Mouse (Mus musculus): Measurements from ENCODE around the gene Nr1d1. TPM values are rescaled to one million over a fixed set of nuclear protein-coding genes. Genes with fewer than 3 reads are reported as not detected.
A peak's percentile ranks its signal among the peaks of the same experiment; 100 is the strongest.

Gene Nr1d1
- polyA plus RNA-seq, 1 experiment from 2014 or later: 4.3 TPM

- 0% methylated on average over 65 of the region's 74 CpGs for WGBS
- H3K27me3 ChIP-seq: no peaks in the 10 kb centered on the region
Observed at GRCm38 (mm10) chr11:98795714-98796514, 20.8 kb upstream of the Nr1d1 start.

GRCm38 (mm10) chr11:98795015-98795713, 20.0 kb upstream of the Nr1d1 start, which contains the start of gene Msl1:
Gene Msl1, plus strand, starts transcription at chr11:98795516.
- Histone ChIP-seq H3K9me3 (no peaks in the 10 kb centered on the region), H3K4me2 (peak within 1 kb of the TSS; percentile 93)

More at GRCm38 (mm10) chr11:98795714-98796514, 20.8 kb upstream of the Nr1d1 start:
- peak overlapping the region; percentile 99 for H3K27ac ChIP-seq (replicated peaks)
- H3K4me3 ChIP-seq: peak overlapping the region; percentile 98
- H3K9me3 ChIP-seq: no peaks in the 10 kb centered on the region
- peaks cover 21% of the 10 kb centered on the region for H3K36me3 ChIP-seq
- H3K9ac ChIP-seq: peak overlapping the region; percentile 87
- ATAC-seq (ENCODE audit: low FRiP score, low read depth): peak; percentile 43
- peaks cover 32% of the 10 kb centered on the region for H3K4me1 ChIP-seq (replicated peaks)
- H3K4me2 ChIP-seq: peak overlapping the region; percentile 93

GRCm38 (mm10) chr11:98794469-98795014, 19.4 kb upstream of the Nr1d1 start:
- under 1% methylated on average over 21 of the region's 30 CpGs for WGBS
- Histone ChIP-seq H3K4me3 (peak overlapping the region; percentile 98), H3K9ac (peak overlapping the region; percentile 87), H3K4me1 (replicated peaks) (peaks cover 36% of the 10 kb centered on the region), H3K4me2 (peak overlapping the region; percentile 93), H3K27me3 (no peaks in the 10 kb centered on the region), H3K36me3 (peaks cover 8% of the 10 kb centered on the region), H3K9me3 (no peaks in the 10 kb centered on the region), H3K27ac (replicated peaks) (peak overlapping the region; percentile 99)
- peak; percentile 60 for ATAC-seq (ENCODE audit: low FRiP score, low read depth)

More at GRCm38 (mm10) chr11:98795015-98795713, 20.0 kb upstream of the Nr1d1 start, which contains the start of gene Msl1:
- H3K27me3 ChIP-seq: no peaks in the 10 kb centered on the region
- H3K27ac ChIP-seq (replicated peaks): peak within 1 kb of the TSS; percentile 99
- WGBS: under 1% methylated on average over 57 of the region's 89 CpGs
- peak within 1 kb of the TSS; percentile 98 for H3K4me3 ChIP-seq
- ATAC-seq (ENCODE audit: low FRiP score, low read depth): peak; percentile 54
- peak within 1 kb of the TSS; percentile 87 for H3K9ac ChIP-seq
- H3K4me1 ChIP-seq (replicated peaks): peaks cover 32% of the 10 kb centered on the region
- peaks cover 14% of the 10 kb centered on the region for H3K36me3 ChIP-seq

- Histone ChIP-seq H3K9ac (no peak overlapping the region), H3K27me3 (no peaks in the 10 kb centered on the region), H3K4me1 (replicated peaks) (peaks cover 29% of the 10 kb centered on the region), H3K27ac (replicated peaks) (no peak overlapping the region), H3K4me2 (no peak overlapping the region), H3K36me3 (no peaks in the 10 kb centered on the region), H3K9me3 (no peaks in the 10 kb centered on the region), H3K4me3 (no peak overlapping the region)
- 4% methylated on average over 4 of the region's 4 CpGs for WGBS
- no peak for ATAC-seq (ENCODE audit: low FRiP score, low read depth)
Observed at GRCm38 (mm10) chr11:98792081-98792480, 16.9 kb upstream of the Nr1d1 start.

- Histone ChIP-seq H3K27ac (replicated peaks) (no peak overlapping the region), H3K4me2 (no peak overlapping the region), H3K36me3 (no peaks in the 10 kb centered on the region), H3K4me1 (replicated peaks) (peaks cover 35% of the 10 kb centered on the region), H3K4me3 (no peak overlapping the region), H3K9ac (no peak overlapping the region), H3K9me3 (no peaks in the 10 kb centered on the region), H3K27me3 (no peaks in the 10 kb centered on the region)
- 73% methylated on average over 1 of the region's 1 CpGs for WGBS
- ATAC-seq (ENCODE audit: low FRiP score, low read depth): no peak
Observed at GRCm38 (mm10) chr11:98791448-98791847, 16.3 kb upstream of the Nr1d1 start.

GRCm38 (mm10) chr11:98790631-98791205, 15.6 kb upstream of the Nr1d1 start:
- H3K36me3 ChIP-seq: no peaks in the 10 kb centered on the region
- H3K4me3 ChIP-seq: no peak overlapping the region
- H3K4me1 ChIP-seq (replicated peaks): peaks cover 42% of the 10 kb centered on the region
- no peak overlapping the region for H3K27ac ChIP-seq (replicated peaks)
- no peak for ATAC-seq (ENCODE audit: low FRiP score, low read depth)
- H3K9me3 ChIP-seq: no peaks in the 10 kb centered on the region
- no peak overlapping the region for H3K4me2 ChIP-seq
- H3K27me3 ChIP-seq: no peaks in the 10 kb centered on the region
- WGBS: 84% methylated on average over 5 of the region's 5 CpGs
- H3K9ac ChIP-seq: no peak overlapping the region

- H3K4me2 ChIP-seq: peak overlapping the region; percentile 92
- H3K9me3 ChIP-seq: no peaks in the 10 kb centered on the region
- H3K36me3 ChIP-seq: no peaks in the 10 kb centered on the region
- no peak overlapping the region for H3K27ac ChIP-seq (replicated peaks)
- H3K4me3 ChIP-seq: peak overlapping the region; percentile 44
- peaks cover 51% of the 10 kb centered on the region for H3K4me1 ChIP-seq (replicated peaks)
- ATAC-seq (ENCODE audit: low FRiP score, low read depth): no peak
- H3K9ac ChIP-seq: 0 out of 2 replicates have a peak overlapping the region, but pooled peaks have one; percentile 45
- WGBS: 41% methylated on average over 5 of the region's 5 CpGs
- H3K27me3 ChIP-seq: no peaks in the 10 kb centered on the region
Observed at GRCm38 (mm10) chr11:98789824-98790223, 14.7 kb upstream of the Nr1d1 start.

- Histone ChIP-seq H3K27me3 (no peaks in the 10 kb centered on the region), H3K9me3 (no peaks in the 10 kb centered on the region), H3K9ac (peak overlapping the region; percentile 45), H3K4me1 (replicated peaks) (peaks cover 54% of the 10 kb centered on the region), H3K4me3 (peak overlapping the region; percentile 44), H3K27ac (replicated peaks) (peak overlapping the region; percentile 60), H3K36me3 (no peaks in the 10 kb centered on the region), H3K4me2 (peak overlapping the region; percentile 92)
- WGBS: under 1% methylated on average over 25 of the region's 25 CpGs
- peak; percentile 13; the same call in 1 of the 2 replicates for ATAC-seq (ENCODE audit: low FRiP score, low read depth)
Observed at GRCm38 (mm10) chr11:98789219-98789807, 14.2 kb upstream of the Nr1d1 start.

GRCm38 (mm10) chr11:98788550-98789218, 13.6 kb upstream of the Nr1d1 start:
- H3K27me3 ChIP-seq: no peaks in the 10 kb centered on the region
- peak overlapping the region; percentile 60 for H3K27ac ChIP-seq (replicated peaks)
- H3K4me3 ChIP-seq: peak overlapping the region; percentile 44
- H3K9me3 ChIP-seq: no peaks in the 10 kb centered on the region
- no peaks in the 10 kb centered on the region for H3K36me3 ChIP-seq
- WGBS: 12% methylated on average over 18 of the region's 18 CpGs
- H3K4me2 ChIP-seq: peak overlapping the region; percentile 92
- ATAC-seq (ENCODE audit: low FRiP score, low read depth): peak; percentile 81
- no peak overlapping the region for H3K9ac ChIP-seq
- peaks cover 54% of the 10 kb centered on the region for H3K4me1 ChIP-seq (replicated peaks)

GRCm38 (mm10) chr11:98788139-98788538, 13.0 kb upstream of the Nr1d1 start:
- 0 out of 2 replicates have a peak overlapping the region, but pooled peaks have one; percentile 92 for H3K4me2 ChIP-seq
- H3K4me3 ChIP-seq: 0 out of 2 replicates have a peak overlapping the region, but pooled peaks have one; percentile 44
- H3K9ac ChIP-seq: no peak overlapping the region
- H3K36me3 ChIP-seq: no peaks in the 10 kb centered on the region
- peaks cover 55% of the 10 kb centered on the region for H3K4me1 ChIP-seq (replicated peaks)
- no peaks in the 10 kb centered on the region for H3K27me3 ChIP-seq
- no peaks in the 10 kb centered on the region for H3K9me3 ChIP-seq
- 95% methylated on average over 5 of the region's 5 CpGs for WGBS
- peak overlapping the region; percentile 59 for H3K27ac ChIP-seq (replicated peaks)
- no peak for ATAC-seq (ENCODE audit: low FRiP score, low read depth)

GRCm38 (mm10) chr11:98787691-98788090, 12.6 kb upstream of the Nr1d1 start:
- 88% methylated on average over 1 of the region's 1 CpGs for WGBS
- no peak overlapping the region for H3K4me2 ChIP-seq
- no peak overlapping the region for H3K9ac ChIP-seq
- H3K36me3 ChIP-seq: no peaks in the 10 kb centered on the region
- no peaks in the 10 kb centered on the region for H3K27me3 ChIP-seq
- H3K4me1 ChIP-seq (replicated peaks): peaks cover 60% of the 10 kb centered on the region
- H3K4me3 ChIP-seq: no peak overlapping the region
- H3K27ac ChIP-seq (replicated peaks): no peak overlapping the region
- ATAC-seq (ENCODE audit: low FRiP score, low read depth): no peak
- H3K9me3 ChIP-seq: no peaks in the 10 kb centered on the region

Data from hindbrain, embryonic 15.5 days (tissue).